Mouse (Mus musculus) adrenal gland, adult 18-20 months (tissue): ENCODE data around the gene Rac2. TPM values are rescaled to one million over a fixed set of nuclear protein-coding genes. Genes with fewer than 3 reads are reported as not detected.

Experiments used
- DNase-seq, 2 experiments: peaks; one replicate each; pipeline ENCODE4 v3.0.0; 2021 to 2022; ENCODE audit warnings: low spot score in 2 of 2
- total RNA-seq, 2 experiments: library from RNA; stranded (reverse); gene quantifications; 1 replicate in 1 of 2; 2 replicates in 1 of 2; pipeline ENCODE4 v1.2.3; 2021

The Rac2 gene
- total RNA-seq, 2 experiments from 2014 or later: 4.2 to 8.9 TPM

GRCm38 (mm10) chr15:78589936-78590335 lies 17.4 kb upstream of the Rac2 start:
- no peak for DNase-seq

GRCm38 (mm10) chr15:78588900-78589299 lies 16.3 kb upstream of the Rac2 start:
- DNase-seq: no peak

GRCm38 (mm10) chr15:78588049-78588448 lies 15.5 kb upstream of the Rac2 start:
- no peak for DNase-seq

DNA sequence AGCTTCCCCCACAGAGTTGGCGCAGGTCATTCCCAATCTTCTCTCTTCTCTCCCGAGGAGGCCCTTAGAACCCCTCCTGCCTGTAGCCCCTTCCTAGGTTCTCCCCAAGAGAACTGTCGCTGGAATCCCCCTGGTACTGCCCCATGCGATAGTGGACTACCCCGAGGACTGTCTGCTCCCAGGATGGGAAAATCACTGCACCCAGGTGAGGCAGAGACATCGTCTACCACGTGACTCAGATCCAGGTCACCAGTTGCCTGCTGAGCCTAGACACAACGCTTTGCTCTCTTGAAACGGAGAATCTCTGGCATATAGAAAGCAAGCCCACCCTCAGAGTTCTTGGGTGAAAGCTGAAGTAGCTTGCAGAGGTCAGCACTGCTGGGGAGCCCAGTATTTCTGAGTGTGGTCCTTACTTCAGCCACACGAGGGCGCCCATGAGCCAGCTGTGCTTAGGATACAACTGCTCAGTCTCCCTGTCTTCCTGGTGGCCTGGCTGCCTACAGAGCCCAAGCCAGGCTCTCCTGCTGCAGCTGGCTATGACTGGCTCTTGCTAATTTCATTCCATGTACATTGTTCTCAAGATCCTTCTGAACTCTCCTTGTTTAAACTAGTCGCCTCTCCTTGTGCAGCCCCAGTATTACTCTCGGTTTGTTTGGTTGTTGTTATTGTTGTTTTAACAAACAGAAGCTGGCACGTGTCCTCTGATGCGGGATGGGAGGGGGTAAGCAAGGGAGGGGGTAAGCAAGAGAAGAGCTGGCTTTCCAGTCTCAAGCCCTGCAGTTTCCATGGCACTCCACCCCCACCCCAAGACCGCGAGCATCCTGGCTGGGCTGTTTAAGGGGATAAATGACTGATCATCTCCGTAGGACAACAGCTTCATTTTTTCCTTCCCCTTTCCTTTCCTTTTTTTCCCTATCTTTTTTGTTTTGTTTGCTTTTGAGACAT lies 14.7 kb upstream of the Rac2 start:
- peak; percentile 90 to 92 for DNase-seq

DNA sequence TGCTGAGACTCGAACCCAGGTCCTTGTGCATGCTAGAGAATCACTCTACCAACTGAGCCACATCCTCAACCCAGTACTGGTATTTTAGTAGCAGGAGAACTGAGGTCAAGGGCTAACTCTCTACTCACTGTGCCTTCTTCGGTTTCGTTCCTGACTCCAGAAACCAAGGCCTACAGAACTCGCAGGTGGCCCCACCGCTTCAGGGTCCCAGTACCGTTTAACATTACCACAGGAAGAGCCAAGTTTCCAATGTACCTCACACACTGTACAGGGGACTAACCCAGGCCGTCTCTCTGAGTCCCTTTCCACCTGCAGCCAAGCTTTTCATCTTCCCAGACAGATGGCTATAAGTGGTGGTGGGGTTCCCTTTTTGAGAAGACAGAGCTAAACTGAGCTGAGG lies 12.8 kb upstream of the Rac2 start:
- DNase-seq: no peak

GRCm38 (mm10) chr15:78583352-78583751 lies 10.8 kb upstream of the Rac2 start:
- no peak for DNase-seq

- no peak for DNase-seq
These were observed 3.8 kb upstream of the Rac2 start for GRCm38 (mm10) chr15:78576284-78576810.

GRCm38 (mm10) chr15:78572270-78572600 lies 348 bp downstream of the Rac2 start:
- no peak for DNase-seq

DNA sequence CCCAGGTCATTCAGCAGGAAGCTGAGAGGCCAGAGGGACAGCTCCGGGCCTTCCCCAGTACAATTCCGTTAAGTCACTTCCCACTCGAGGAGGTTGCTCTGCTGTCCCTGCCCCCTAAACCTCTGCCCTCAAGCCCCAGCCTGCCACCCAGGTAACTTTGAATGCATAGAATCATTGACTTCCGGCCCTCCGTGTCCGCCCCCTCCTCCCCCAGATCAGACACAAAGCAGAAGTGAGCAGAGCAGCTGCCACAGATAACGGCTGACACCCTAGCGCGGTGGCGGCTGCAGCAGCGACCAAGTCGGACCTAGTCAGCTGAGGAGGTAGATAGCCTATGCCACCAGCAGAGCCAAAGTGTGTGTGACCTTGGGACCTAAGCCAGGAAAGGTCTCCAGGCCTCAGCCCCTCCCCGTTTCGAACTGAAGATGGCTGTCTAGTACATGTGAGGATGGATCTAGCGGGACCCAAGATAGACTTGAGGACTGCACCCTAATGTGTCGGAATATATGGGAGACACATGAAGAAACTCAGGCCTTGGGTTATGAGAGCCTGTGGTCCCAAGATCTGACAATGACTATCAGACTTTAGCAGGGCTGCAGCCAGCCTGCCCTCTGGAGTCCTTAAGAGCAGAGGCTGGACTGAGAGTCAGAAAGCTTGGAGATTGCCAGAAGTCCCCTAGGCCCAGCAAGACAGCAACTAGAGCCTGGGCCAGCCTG lies 871 bp downstream of the Rac2 start:
- DNase-seq: no peak

- DNase-seq: no peak
These were observed 2.4 kb downstream of the Rac2 start for GRCm38 (mm10) chr15:78570170-78570569.

DNA sequence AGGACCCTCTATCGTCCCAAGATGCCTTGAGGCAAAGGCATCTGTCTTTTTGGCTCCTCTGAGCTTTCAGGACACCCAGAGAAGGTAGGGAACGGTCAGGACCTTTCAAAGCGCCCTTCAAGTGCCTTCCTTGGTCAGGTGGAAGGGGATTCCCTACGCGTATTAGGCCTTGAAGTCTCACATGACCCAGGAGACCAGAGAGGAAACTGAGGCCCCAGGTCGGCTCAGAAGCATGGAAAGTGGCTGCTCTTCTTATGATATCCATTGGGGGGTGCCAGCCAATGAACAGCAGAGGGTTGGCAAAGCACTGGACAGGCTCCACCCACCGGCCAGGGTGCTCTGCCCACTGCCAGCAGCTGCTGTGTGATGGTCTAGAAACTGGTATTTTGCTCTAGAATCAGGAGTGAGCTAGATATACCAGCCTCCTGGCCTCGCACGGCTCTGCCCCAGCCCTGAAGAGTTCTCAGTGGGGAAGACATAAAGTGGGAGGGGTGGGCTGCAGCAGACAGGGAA lies 4.9 kb downstream of the Rac2 start:
- no peak for DNase-seq

DNA sequence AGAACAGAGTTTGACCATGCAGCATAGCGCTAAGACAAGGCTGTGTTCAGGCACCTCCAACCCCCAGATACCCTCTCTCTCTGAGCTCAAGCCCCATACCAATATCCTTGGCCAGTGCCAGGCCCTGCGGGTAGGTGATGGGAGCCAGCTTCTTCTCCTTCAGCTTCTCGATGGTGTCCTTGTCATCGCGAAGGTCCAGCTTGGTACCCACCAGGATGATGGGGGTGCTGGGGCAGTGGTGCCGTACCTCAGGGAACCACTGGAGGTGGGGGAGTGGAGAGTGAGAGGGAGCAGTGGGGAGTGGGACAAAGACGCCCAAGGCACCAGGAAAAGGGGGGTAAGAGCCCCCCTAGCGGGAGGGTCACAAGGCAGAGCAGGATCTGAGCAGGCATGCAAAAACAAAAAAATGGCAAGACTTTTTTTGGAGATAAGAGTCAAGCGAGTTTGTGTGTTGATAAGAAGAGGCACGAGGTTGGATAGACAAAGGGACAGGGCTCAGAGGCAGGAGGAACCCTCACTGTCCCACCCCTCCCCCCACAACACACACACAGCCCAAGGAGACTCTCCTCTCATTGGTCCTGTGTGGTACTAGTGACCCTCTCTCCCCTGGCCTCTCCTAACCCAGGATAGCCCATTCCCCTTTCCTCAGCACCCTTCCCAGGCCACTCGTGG lies 7.7 kb downstream of the Rac2 start:
- no peak for DNase-seq

GRCm38 (mm10) chr15:78563937-78564336 lies 8.6 kb downstream of the Rac2 start:
- no peak for DNase-seq

DNA sequence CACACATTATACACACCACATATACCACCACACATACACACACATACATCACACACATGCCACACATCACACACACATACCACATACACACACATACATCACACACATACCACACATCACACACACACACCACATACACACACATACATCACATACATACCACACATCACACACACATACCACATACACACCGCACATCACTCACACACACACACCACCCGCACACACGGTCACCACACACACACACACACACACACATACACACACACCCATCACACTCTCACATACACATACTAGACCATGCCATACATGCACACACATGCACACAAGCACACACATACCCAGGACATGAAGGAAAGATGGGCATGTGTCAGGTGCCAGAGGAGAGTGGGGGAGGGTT lies 9.2 kb downstream of the Rac2 start:
- DNase-seq: no peak

GRCm38 (mm10) chr15:78559141-78559979 lies 13.2 kb downstream of the Rac2 start:
- DNase-seq: no peak

- DNase-seq: no peak
These were observed 14.7 kb downstream of the Rac2 start for GRCm38 (mm10) chr15:78557693-78558535.

DNA sequence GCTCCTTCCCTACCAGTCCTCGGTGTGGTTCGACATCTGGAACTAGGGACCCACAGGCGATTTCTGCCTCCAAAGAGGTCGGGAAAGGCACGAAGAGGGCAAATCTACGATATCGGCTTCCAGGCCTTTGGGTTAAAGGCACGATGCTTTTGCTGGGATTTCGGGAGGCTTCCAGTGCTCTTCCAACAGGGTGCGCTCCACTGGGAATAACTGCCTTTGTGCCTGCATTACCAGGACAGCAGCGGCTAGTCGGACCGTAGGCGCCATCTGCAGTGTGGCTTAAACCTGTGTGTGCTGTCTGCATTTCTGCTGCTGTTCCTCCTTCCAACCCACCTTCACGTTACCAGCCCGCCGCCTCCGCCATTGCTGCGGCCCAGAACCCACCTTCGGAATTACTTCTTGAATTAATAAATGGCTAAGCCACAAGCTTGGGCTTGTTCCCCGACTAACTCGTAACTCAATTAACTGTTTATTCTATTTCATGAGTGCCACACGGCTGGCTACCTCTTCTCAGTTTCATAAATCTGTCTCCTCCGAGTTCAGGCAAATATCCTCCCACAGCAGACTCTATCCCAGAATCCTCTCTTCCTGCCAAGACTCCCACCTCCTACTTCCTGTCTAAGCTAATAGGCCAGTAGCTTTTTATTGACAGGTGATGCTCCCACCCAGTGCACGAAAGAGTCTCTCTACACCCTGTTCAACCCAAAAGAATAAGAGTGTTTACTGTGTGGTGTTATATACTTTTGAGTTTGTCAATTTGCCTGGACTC lies 17.9 kb downstream of the Rac2 start:
- no peak for DNase-seq

DNA sequence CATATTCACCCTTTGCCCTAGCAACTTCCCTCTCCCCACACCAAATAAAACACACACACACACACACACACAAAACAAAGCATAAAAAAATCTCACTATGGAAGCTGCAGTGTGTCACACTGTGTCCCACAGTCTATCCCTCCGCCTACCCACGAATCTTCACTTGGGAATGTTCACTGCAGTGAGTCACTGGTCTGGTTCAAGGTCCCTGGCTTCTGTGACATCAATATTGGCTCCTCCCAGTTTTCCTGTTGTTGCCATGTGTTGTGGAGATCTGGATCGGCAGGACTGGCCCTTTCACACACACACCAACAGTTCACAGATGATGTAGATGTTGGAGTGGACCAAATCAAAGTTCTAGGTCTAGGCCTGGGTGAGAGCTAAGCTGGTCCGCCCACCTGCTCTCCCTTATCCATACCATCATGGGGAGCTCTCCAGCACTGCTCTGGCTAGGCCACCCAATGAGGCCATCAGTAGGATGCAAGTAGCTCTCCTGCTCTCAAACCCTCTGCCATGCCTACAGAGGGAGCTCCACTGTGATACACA lies 23.3 kb downstream of the Rac2 start:
- DNase-seq: peak in 1 of 2 experiments; percentile 54
